ENCODE assay signal across 16 mouse cellular contexts in the genomic region with DNA sequence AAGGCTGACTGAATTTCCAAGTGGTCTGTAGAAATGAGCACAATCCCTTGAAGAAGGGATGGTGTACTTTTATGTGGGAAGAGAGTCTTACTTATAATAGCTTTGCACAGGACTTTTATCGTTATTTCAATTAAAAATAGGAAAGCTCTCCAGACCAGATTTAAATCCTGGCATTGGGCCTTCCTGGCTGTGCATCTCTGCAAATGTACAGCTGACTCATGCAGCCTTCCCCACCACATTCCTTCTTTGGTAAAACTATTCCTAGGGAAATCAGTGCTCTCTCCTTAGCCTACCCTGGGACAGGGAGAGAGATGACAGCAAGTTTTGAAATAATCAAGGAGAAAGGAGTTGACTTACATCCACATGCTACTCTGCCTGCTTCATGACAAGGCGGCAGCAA. TPM values are rescaled to one million over a fixed set of nuclear protein-coding genes. Genes with fewer than 3 reads are reported as not detected.
A peak's percentile ranks its signal among the peaks of the same experiment; 100 is the strongest.
DNase-seq lines count a peak whose midpoint lies in the region; ATAC-seq and TF ChIP-seq lines count a peak whose summit lies in the region.
"Had no signal": no experiment of that assay in that cellular context is flagged by ENCODE, and none has a peak within 500 bp of the region (broad histone marks: within the 10 kb centered on the region; RNA-seq: fewer than 3 reads in every experiment).

No protein-coding gene starts in this region.

- peaks cover 14% of the 10 kb centered on the region; the same call in 1 of the 2 replicates for H3K36me3 ChIP-seq in heart, embryonic 16.5 days (ENCODE audit: control insufficient read depth, insufficient read depth)
- H3K36me3 ChIP-seq in heart, embryonic 12.5 days = peaks cover 37% of the 10 kb centered on the region
- H3K36me3 ChIP-seq in midbrain, postnatal 0 days (ENCODE audit: insufficient read depth, low read length) = peaks cover 19% of the 10 kb centered on the region
- H3K36me3 ChIP-seq: lung, embryonic 15.5 days had no signal

- DNase-seq in brain, embryonic 18.5 days (ENCODE audit: low read depth, low spot score) = peak; percentile 24
- DNase-seq in layer of hippocampus, adult 9-11 months = peak; percentile 80
- peak; percentile 64 for DNase-seq in right cerebral cortex, postnatal 25 days
- DNase-seq in urinary bladder, postnatal 25 days (ENCODE audit: low spot score) = no peak
- DNase-seq in gastrocnemius, adult 8-10 months (ENCODE audit: low spot score in 2 of 2) = no peak
- DNase-seq in midbrain, postnatal 0 days (ENCODE audit: low spot score) = no peak
- DNase-seq: heart, adult 2 months; kidney, adult 9 months had no signal

- TF ChIP-seq CTCF in midbrain, postnatal 0 days (IDR thresholded peaks at IDR 0.05) = no peak

- no peaks in the 10 kb centered on the region for H3K4me1 ChIP-seq in heart, embryonic 16.5 days (ENCODE audit: control insufficient read depth, insufficient read depth, low read length)
- no peaks in the 10 kb centered on the region; the same call in 1 of the 2 replicates for H3K4me1 ChIP-seq in heart, embryonic 12.5 days (replicated peaks)
- H3K4me1 ChIP-seq in midbrain, postnatal 0 days (ENCODE audit: insufficient read depth, low read length) = no peaks in the 10 kb centered on the region
- H3K4me1 ChIP-seq: embryonic facial prominence, embryonic 12.5 days; hindbrain, embryonic 10.5 days; lung, embryonic 15.5 days had no signal

- H3K4me3 ChIP-seq in heart, embryonic 16.5 days (ENCODE audit: low read length) = no peak overlapping the region
- H3K4me3 ChIP-seq in heart, embryonic 12.5 days = no peak overlapping the region
- no peak overlapping the region for H3K4me3 ChIP-seq in midbrain, postnatal 0 days (ENCODE audit: low read depth, low read length)
- H3K4me3 ChIP-seq: embryonic facial prominence, embryonic 12.5 days; heart, adult 2 months; hindbrain, embryonic 10.5 days; lung, embryonic 15.5 days; megakaryocyte, embryonic 14.5 days had no signal

- ATAC-seq in heart, embryonic 16.5 days (replicated peaks; ENCODE audit: extremely low read depth, insufficient read depth, low FRiP score) = no peak; the same call in 1 of the 2 replicates
- no peak for ATAC-seq in heart, embryonic 12.5 days (ENCODE audit: insufficient number of reproducible peaks, low FRiP score)
- no peak for ATAC-seq in midbrain, postnatal 0 days (ENCODE audit: low FRiP score)
- ATAC-seq: forebrain, embryonic 16.5 days; Patski had no signal

- WGBS in heart, embryonic 16.5 days = 68% methylated on average over 2 of the region's 2 CpGs
- 80% methylated on average over 2 of the region's 2 CpGs for WGBS in heart, embryonic 12.5 days
- 84% methylated on average over 2 of the region's 2 CpGs for WGBS in midbrain, postnatal 0 days

- no peak overlapping the region for H3K4me2 ChIP-seq in heart, embryonic 16.5 days (ENCODE audit: low read depth, low read length)
- no peak overlapping the region for H3K4me2 ChIP-seq in heart, embryonic 12.5 days
- no peak overlapping the region for H3K4me2 ChIP-seq in midbrain, postnatal 0 days (ENCODE audit: low read depth, low read length, poor library complexity, severe bottlenecking)
- H3K4me2 ChIP-seq: embryonic facial prominence, embryonic 12.5 days; lung, embryonic 15.5 days had no signal

- H3K27me3 ChIP-seq in heart, embryonic 16.5 days (ENCODE audit: control insufficient read depth, insufficient read depth, low read length) = no peaks in the 10 kb centered on the region
- H3K27me3 ChIP-seq in heart, embryonic 12.5 days (replicated peaks) = no peaks in the 10 kb centered on the region
- no peaks in the 10 kb centered on the region for H3K27me3 ChIP-seq in midbrain, postnatal 0 days (ENCODE audit: insufficient read depth, low read length)
- H3K27me3 ChIP-seq: embryonic facial prominence, embryonic 12.5 days; lung, embryonic 15.5 days; megakaryocyte, embryonic 14.5 days; Patski had no signal

- H3K27ac ChIP-seq in heart, embryonic 16.5 days (ENCODE audit: low read length) = peak overlapping the region; percentile 4; the same call in 1 of the 2 replicates
- no peak overlapping the region for H3K27ac ChIP-seq in heart, embryonic 12.5 days (ENCODE audit: poor library complexity, severe bottlenecking)
- H3K27ac ChIP-seq in midbrain, postnatal 0 days (ENCODE audit: low read depth, low read length) = no peak overlapping the region
- H3K27ac ChIP-seq: embryonic facial prominence, embryonic 12.5 days; heart, adult 2 months; hindbrain, embryonic 10.5 days; lung, embryonic 15.5 days had no signal

- H3K9ac ChIP-seq in heart, embryonic 16.5 days (ENCODE audit: low read length) = no peak overlapping the region
- no peak overlapping the region for H3K9ac ChIP-seq in heart, embryonic 12.5 days
- no peak overlapping the region for H3K9ac ChIP-seq in midbrain, postnatal 0 days (replicated peaks; ENCODE audit: low read length, poor library complexity, severe bottlenecking)
- H3K9ac ChIP-seq: embryonic facial prominence, embryonic 12.5 days; lung, embryonic 15.5 days had no signal

- H3K9me3 ChIP-seq in heart, embryonic 16.5 days (replicated peaks; ENCODE audit: control insufficient read depth, low read length) = no peaks in the 10 kb centered on the region
- H3K9me3 ChIP-seq in heart, embryonic 12.5 days (replicated peaks) = no peaks in the 10 kb centered on the region
- no peaks in the 10 kb centered on the region for H3K9me3 ChIP-seq in midbrain, postnatal 0 days (ENCODE audit: low read length)
- H3K9me3 ChIP-seq: embryonic facial prominence, embryonic 12.5 days; hindbrain, embryonic 10.5 days; lung, embryonic 15.5 days; megakaryocyte, embryonic 14.5 days had no signal

RNA-seq across cellular contexts. Expression of a gene that starts 50.8 kb away (rescaled TPM):
- 3.4 and 8.4 TPM in 2 replicates for polyA plus RNA-seq in heart, embryonic 16.5 days (2015; fragmentation: Nextera tagmentation; extraction: Ambion mirVana)
- polyA plus RNA-seq in heart, embryonic 12.5 days (2016; fragmentation: Nextera tagmentation; extraction: Ambion mirVana) = 0.55 and 0.65 TPM in 2 replicates
- not detected for total RNA-seq in gastrocnemius, adult 8-10 months (2022)
- not detected in 2 replicates for total RNA-seq in midbrain, postnatal 0 days (2014; rRNA removed)
- polyA plus RNA-seq in midbrain, postnatal 0 days (2015; fragmentation: Nextera tagmentation; extraction: Ambion mirVana) = 0.07 TPM in 1 of 2 replicates, not detected in the other
- total RNA-seq: heart, adult 2 months had no signal

RNA-seq across cellular contexts. Expression of a gene that starts 54.1 kb away (rescaled TPM):
- 41.4 and 60.0 TPM in 2 replicates for polyA plus RNA-seq in heart, embryonic 16.5 days (2015; fragmentation: Nextera tagmentation; extraction: Ambion mirVana)
- polyA plus RNA-seq in heart, embryonic 12.5 days (2016; fragmentation: Nextera tagmentation; extraction: Ambion mirVana) = 31.3 and 32.3 TPM in 2 replicates
- 10 to 100 TPM; 29.0 to 35.6 (median 31.3) TPM for total RNA-seq in gastrocnemius, adult 8-10 months (2022)
- 141 and 178 TPM in 2 replicates for total RNA-seq in midbrain, postnatal 0 days (2014; rRNA removed)
- 160 and 169 TPM in 2 replicates for polyA plus RNA-seq in midbrain, postnatal 0 days (2015; fragmentation: Nextera tagmentation; extraction: Ambion mirVana)

Comparison
In these comparisons a context has a peak if more than half of its experiments do, and no peak if none do; other contexts are left out.
1. DNase-seq: peak in brain, embryonic 18.5 days (single experiment), layer of hippocampus, adult 9-11 months (single experiment) and right cerebral cortex, postnatal 25 days (single experiment); none in urinary bladder, postnatal 25 days (single experiment), gastrocnemius, adult 8-10 months (0 of 2) and midbrain, postnatal 0 days (single experiment).